Mouse (Mus musculus) ES-CJ7 (cell line): Measurements from ENCODE around the gene Trmt1.

Experiments used
- DNase-seq: peaks from one replicate; pipeline ENCODE4 v3.0.0; 2011; ENCODE audit warnings: low read depth, low spot score

Trmt1 gene

GRCm38 (mm10) chr8:84689091-84689915 lies 3.2 kb downstream of the Trmt1 start:
- peak; percentile 97 for DNase-seq

GRCm38 (mm10) chr8:84693332-84693731 lies 7.2 kb downstream of the Trmt1 start:
- no peak for DNase-seq

- DNase-seq: no peak
These were observed 9.0 kb downstream of the Trmt1 start for GRCm38 (mm10) chr8:84695140-84695539.

- DNase-seq: peak; percentile 85
These were observed 11.3 kb downstream of the Trmt1 start for GRCm38 (mm10) chr8:84697166-84698130.

- no peak for DNase-seq
These were observed 12.2 kb downstream of the Trmt1 start for GRCm38 (mm10) chr8:84698288-84698687.

- DNase-seq: no peak
These were observed 12.9 kb downstream of the Trmt1 start for GRCm38 (mm10) chr8:84698929-84699401.

GRCm38 (mm10) chr8:84699861-84700322 lies 13.8 kb downstream of the Trmt1 start:
- peak; percentile 87 for DNase-seq

GRCm38 (mm10) chr8:84700526-84700925 lies 14.4 kb downstream of the Trmt1 start:
- no peak for DNase-seq

GRCm38 (mm10) chr8:84700941-84701911 lies 15.1 kb downstream of the Trmt1 start, which contains the start of gene Lyl1:
Lyl1 (plus strand) TSS chr8:84701457.
- no peak for DNase-seq

- no peak for DNase-seq
These were observed 16.5 kb downstream of the Trmt1 start for GRCm38 (mm10) chr8:84702561-84702960.

- no peak for DNase-seq
These were observed 16.9 kb downstream of the Trmt1 start for GRCm38 (mm10) chr8:84702963-84703465.

GRCm38 (mm10) chr8:84703466-84704249 lies 17.6 kb downstream of the Trmt1 start:
- DNase-seq: no peak

- DNase-seq: peak; percentile 96
These were observed 18.2 kb downstream of the Trmt1 start for GRCm38 (mm10) chr8:84704356-84704755.

GRCm38 (mm10) chr8:84704867-84705831 lies 19.0 kb downstream of the Trmt1 start:
- peak; percentile 73 for DNase-seq

GRCm38 (mm10) chr8:84705960-84706359 lies 19.9 kb downstream of the Trmt1 start:
- no peak for DNase-seq

- no peak for DNase-seq
These were observed 20.6 kb downstream of the Trmt1 start for GRCm38 (mm10) chr8:84706610-84707266.

- DNase-seq: peak; percentile 81
These were observed 21.3 kb downstream of the Trmt1 start for GRCm38 (mm10) chr8:84707267-84707883.
